Mouse (Mus musculus) intestine, embryonic 15.5 days (tissue): ENCODE results near the gene Calhm6. TPM values are rescaled to one million over a fixed set of nuclear protein-coding genes. Genes with fewer than 3 reads are reported as not detected.

Experiments
- ATAC-seq: fragments of 200-750 bp; cut with Nextera tagmentation; 2 replicates; pipeline ENCODE4 v1.8.0; 2017; ENCODE audit warnings: moderate TSS enrichment, moderate library complexity
- H3K27ac ChIP-seq: fragments of 300-500 bp; sonication (generic); 2 replicates; pipeline ENCODE4 v1.5.1; 2015; ENCODE audit warnings: mild to moderate bottlenecking, inconsistent platforms
- H3K27me3 ChIP-seq: fragments of 300-500 bp; sonication (generic); replicated peaks from 2 replicates; pipeline ENCODE4 v1.6.1; 2015; ENCODE audit warnings: inconsistent platforms
- H3K36me3 ChIP-seq: fragments of 300-500 bp; sonication (generic); 2 replicates; pipeline ENCODE4 v1.6.1; 2015; ENCODE audit warnings: inconsistent platforms
- H3K4me1 ChIP-seq: fragments of 300-500 bp; sonication (generic); replicated peaks from 2 replicates; pipeline ENCODE4 v1.6.1; 2015; ENCODE audit warnings: inconsistent platforms
- H3K4me2 ChIP-seq: fragments of 300-500 bp; sonication (generic); replicated peaks from 2 replicates; pipeline ENCODE4 v1.6.1; 2015; ENCODE audit warnings: mild to moderate bottlenecking, inconsistent platforms
- H3K4me3 ChIP-seq: fragments of 300-500 bp; sonication (generic); replicated peaks from 2 replicates; pipeline ENCODE4 v1.5.1; 2015; ENCODE audit warnings: inconsistent platforms
- H3K9ac ChIP-seq: fragments of 300-500 bp; sonication (generic); 2 replicates; pipeline ENCODE4 v1.6.1; 2015; ENCODE audit warnings: inconsistent platforms
- H3K9me3 ChIP-seq: fragments of 300-500 bp; sonication (generic); 2 replicates; pipeline ENCODE4 v1.6.1; 2016; ENCODE audit warnings: inconsistent platforms
- WGBS: fragments of 180-500 bp; shearing (Covaris S2); methylation state at CpG from one replicate; pipeline ENCODE4 v1.1.7; 2015; 5-methylcytosine and 5-hydroxymethylcytosine counted together
- polyA plus RNA-seq: library from polyadenylated mRNA; unstranded; fragments of >200 nt; fragmentation: Nextera tagmentation; extraction: Ambion mirVana; gene quantifications from 2 replicates; pipeline ENCODE4 v1.2.1, GENCODE M21; 2015

Calhm6 gene
- polyA plus RNA-seq, 1 experiment from 2014 or later, result 1.4 TPM

DNA sequence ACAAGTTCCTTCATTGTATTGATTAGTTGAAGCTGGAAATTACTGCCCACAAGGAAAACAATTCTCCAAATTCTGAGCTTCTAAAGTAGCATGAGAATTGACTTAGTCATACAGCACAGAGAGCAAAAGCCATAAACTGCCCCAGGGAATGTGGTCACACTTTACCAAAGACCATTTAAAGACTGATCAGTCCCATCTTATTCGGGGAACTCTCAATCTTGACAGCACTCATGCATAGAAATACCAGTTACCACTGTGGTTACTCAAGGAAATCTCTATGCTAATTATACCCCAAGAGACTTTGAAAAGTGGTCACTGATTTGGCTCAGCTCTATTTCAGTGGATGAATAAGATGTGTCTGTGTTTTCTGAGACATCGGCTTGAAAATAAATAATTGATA is 32.6 kb downstream of the Calhm6 start:
- no peaks in the 10 kb centered on the region for H3K4me1 ChIP-seq
- H3K9me3 ChIP-seq, result no peaks in the 10 kb centered on the region
- H3K4me2 ChIP-seq, result no peak overlapping the region
- no peak overlapping the region for H3K27ac ChIP-seq
- no peak overlapping the region for H3K4me3 ChIP-seq
- H3K27me3 ChIP-seq, result no peaks in the 10 kb centered on the region
- no peaks in the 10 kb centered on the region for H3K36me3 ChIP-seq
- 83% methylated on average over 2 of the region's 2 CpGs for whole genome bisulfite sequencing
- no peak for ATAC-seq
- H3K9ac ChIP-seq, result no peak overlapping the region

DNA sequence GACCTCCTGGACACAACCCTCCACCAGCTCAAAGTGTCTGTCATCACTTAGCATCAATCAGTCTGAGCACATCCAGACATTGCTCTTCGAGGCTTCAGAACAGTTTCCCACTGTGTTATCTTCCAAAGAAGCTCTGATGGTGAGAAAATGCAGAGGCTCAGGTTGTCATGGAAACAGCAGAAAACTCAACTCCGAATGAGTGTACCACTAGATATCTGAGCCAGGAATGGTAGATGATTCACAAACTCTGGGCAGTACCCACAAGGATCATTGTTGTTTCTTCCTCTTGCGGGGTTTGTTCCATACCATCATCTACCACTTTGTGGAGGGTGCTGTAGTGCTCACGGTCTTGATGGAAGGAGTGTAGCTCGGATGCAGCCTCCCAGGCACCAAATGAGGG is 35.9 kb downstream of the Calhm6 start:
- no peaks in the 10 kb centered on the region for H3K36me3 ChIP-seq
- H3K4me1 ChIP-seq, result no peaks in the 10 kb centered on the region
- no peaks in the 10 kb centered on the region for H3K9me3 ChIP-seq
- no peak overlapping the region for H3K4me3 ChIP-seq
- H3K9ac ChIP-seq, result no peak overlapping the region
- ATAC-seq, result no peak
- H3K27ac ChIP-seq, result no peak overlapping the region
- H3K27me3 ChIP-seq, result no peaks in the 10 kb centered on the region
- no peak overlapping the region for H3K4me2 ChIP-seq
- WGBS, result 52% methylated on average over 5 of the region's 5 CpGs

DNA sequence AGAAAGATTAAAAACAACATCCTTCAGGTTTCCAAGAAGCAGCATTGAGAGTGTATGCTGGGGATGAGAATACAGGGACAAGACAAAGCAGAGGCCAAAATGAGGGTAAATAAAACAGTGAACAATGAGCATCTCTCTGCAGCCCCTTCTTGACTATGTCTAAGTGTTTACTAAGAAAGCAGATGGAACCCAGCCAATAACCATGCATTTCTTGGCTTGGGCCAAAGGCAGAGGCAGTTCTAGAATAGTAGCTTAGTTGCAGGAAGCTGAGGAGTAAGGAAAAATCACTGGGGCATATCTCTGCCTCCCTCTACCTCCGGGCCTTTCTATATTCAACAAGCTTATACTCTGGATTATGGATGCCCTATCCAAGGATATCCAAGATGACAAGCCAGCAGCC is 37.3 kb downstream of the Calhm6 start:
- 75% methylated on average over 1 of the region's 1 CpGs for WGBS
- Histone ChIP-seq H3K9ac (no peak overlapping the region), H3K4me2 (no peak overlapping the region), H3K36me3 (no peaks in the 10 kb centered on the region), H3K27ac (no peak overlapping the region), H3K4me1 (no peaks in the 10 kb centered on the region), H3K27me3 (no peaks in the 10 kb centered on the region), H3K4me3 (no peak overlapping the region), H3K9me3 (no peaks in the 10 kb centered on the region)
- no peak for ATAC-seq

DNA sequence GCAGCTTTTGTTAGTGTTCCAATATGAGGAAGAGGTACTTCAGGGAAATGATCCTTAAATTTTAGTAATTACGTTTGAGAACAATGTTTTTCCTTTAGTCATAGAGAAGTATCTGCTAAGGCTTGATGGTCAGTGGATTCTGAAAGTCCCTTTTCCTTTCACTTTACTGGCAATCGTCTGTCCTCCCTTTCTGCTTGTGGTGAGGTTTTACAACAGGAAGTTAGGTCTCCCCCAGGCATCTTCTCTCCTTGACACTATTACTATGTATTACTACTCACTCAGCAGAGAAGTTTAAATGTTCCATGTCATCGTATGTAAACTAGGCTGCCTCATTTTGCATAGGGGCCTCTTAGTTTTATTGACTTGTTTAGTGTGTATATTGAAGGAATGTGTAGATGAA is 38.3 kb downstream of the Calhm6 start:
- 58% methylated on average over 3 of the region's 3 CpGs for WGBS
- Histone ChIP-seq H3K36me3 (no peaks in the 10 kb centered on the region), H3K4me1 (no peaks in the 10 kb centered on the region), H3K27me3 (no peaks in the 10 kb centered on the region), H3K9ac (no peak overlapping the region), H3K4me2 (no peak overlapping the region), H3K27ac (no peak overlapping the region), H3K4me3 (no peak overlapping the region), H3K9me3 (no peaks in the 10 kb centered on the region)
- no peak for ATAC-seq

DNA sequence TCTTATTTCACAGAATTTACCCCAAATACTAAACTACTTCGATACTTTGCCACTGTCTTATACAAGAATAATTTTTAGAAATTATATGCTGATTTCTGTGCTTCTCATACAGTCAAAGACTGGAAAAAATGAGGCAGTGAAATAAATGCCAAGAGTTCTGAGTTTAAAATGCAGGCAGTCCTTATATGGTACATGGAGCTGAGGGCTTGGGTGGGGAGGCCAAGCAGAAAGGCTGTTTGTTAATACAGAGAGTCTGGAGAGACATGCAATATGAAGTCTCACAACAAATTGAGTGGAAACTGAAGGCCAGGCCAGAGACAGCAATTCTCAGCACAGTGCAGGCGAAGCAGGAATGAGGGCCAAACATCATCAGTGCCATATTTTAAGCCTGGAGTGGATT is 39.3 kb downstream of the Calhm6 start:
- H3K4me3 ChIP-seq, result no peak overlapping the region
- WGBS, result 79% methylated on average over 2 of the region's 2 CpGs
- ATAC-seq, result no peak

DNA sequence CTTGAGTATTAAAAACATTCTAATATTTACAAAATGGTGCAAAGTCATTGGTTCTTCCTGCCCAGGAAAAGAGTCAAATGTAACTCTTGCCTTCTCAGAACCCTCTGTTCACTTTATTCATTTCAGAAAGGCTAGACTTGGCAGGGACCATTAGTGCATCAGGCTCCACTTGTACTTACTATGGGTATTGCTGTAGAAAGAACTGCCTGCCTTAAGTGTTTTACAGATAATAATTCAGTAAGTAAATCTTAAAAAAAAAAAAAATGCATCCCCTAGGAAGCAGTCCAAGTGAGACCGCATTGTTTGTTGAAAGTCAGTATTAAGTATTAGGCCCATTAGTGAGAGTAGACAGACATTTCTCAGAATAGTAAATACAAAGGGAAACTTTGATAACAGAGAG is 41.3 kb downstream of the Calhm6 start:
- Histone ChIP-seq H3K9ac (no peak overlapping the region), H3K4me1 (no peaks in the 10 kb centered on the region), H3K27ac (no peak overlapping the region), H3K4me2 (no peak overlapping the region), H3K27me3 (no peaks in the 10 kb centered on the region), H3K4me3 (no peak overlapping the region), H3K9me3 (no peaks in the 10 kb centered on the region), H3K36me3 (no peaks in the 10 kb centered on the region)
- WGBS, result 87% methylated on average over 1 of the region's 1 CpGs
- no peak for ATAC-seq

More for the DNA sequence above, 39.3 kb downstream of the Calhm6 start:
- Histone ChIP-seq H3K27me3 (no peaks in the 10 kb centered on the region), H3K27ac (no peak overlapping the region), H3K4me2 (no peak overlapping the region), H3K9ac (no peak overlapping the region), H3K4me1 (no peaks in the 10 kb centered on the region), H3K36me3 (no peaks in the 10 kb centered on the region), H3K9me3 (no peaks in the 10 kb centered on the region)

Other genes with a start within 250 kb of the Calhm6 start
- 0.13 TPM in 1 of 2 replicates, not detected in the other for gene Rsph4a, start 222.9 kb downstream of the Calhm6 start, polyA plus RNA-seq
- gene Zup1, start 176.7 kb downstream of the Calhm6 start, polyA plus RNA-seq, result 16.6 and 16.8 TPM in 2 replicates
- gene Rwdd1, start 108.4 kb downstream of the Calhm6 start, polyA plus RNA-seq, result 102 and 122 TPM in 2 replicates
- not detected in 2 replicates for gene Trappc3l, start 90.4 kb downstream of the Calhm6 start, polyA plus RNA-seq
- not detected in 2 replicates for gene Calhm4, start 83.7 kb downstream of the Calhm6 start, polyA plus RNA-seq
- 0.87 and 0.98 TPM in 2 replicates for gene Calhm5, start 31.5 kb downstream of the Calhm6 start, polyA plus RNA-seq
- 15.8 and 18.3 TPM in 2 replicates for gene Dse, start 79.7 kb upstream of the Calhm6 start, polyA plus RNA-seq
- gene Tspyl1, start 154.2 kb upstream of the Calhm6 start, polyA plus RNA-seq, result 62.2 and 67.2 TPM in 2 replicates
- 14.2 and 18.8 TPM in 2 replicates for gene Tspyl4, start 169.5 kb upstream of the Calhm6 start, polyA plus RNA-seq